Mouse (Mus musculus) spleen, adult 2 months (tissue): ENCODE results near the gene Cldn7.

Experiments used
- CTCF ChIP-seq: fragments of 200-500 bp; IDR thresholded peaks from 2 replicates; pipeline ENCODE4 v1.5.1; 2011; ENCODE audit warnings: mild to moderate bottlenecking, inconsistent platforms; ENCODE audit not compliant: insufficient read depth, insufficient read length, insufficient replicate concordance; ENCODE audit errors: extremely low read depth
- POLR2A ChIP-seq: fragments of 200-500 bp; IDR thresholded peaks from 2 replicates; pipeline ENCODE4 v1.6.1; 2011; ENCODE audit warnings: low read depth, low read length, inconsistent platforms

DNA sequence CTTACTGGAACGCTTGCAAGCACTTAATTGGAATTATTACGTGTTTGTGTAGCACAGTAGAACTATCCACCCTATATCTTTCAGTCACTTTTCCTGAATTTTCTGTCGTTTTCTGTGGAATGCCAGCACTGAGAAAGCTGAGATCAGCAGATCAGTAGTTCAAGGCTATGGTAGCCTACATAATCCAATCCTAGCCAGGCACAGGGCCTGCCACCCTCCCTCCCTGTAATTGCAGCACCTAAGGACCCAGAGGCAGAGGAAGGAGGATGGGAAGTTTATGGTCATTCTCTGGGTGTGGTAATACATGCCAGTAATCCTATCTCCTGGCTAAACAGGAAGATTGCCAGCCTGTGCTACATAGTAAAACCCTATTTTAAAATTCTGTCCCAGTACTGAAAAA is 41.8 kb upstream of the Cldn7 start:
- no peak for TF ChIP-seq POLR2A
- no peak for TF ChIP-seq CTCF
